Mouse (Mus musculus): ENCODE measurements around the gene Tnfsf9. TPM values are rescaled to one million over a fixed set of nuclear protein-coding genes. Genes with fewer than 3 reads are reported as not detected.
A peak's percentile ranks its signal among the peaks of the same experiment; 100 is the strongest.
"Not testable (repeated sequence)": the region's sequence is repeated elsewhere in the genome, so short reads cannot be mapped to it uniquely, and the experiment has no call there.

Gene Tnfsf9
- total RNA-seq, 2 experiments from 2014 or later: 0.30 to 0.48 TPM

GRCm38 (mm10) chr17:57095855-57096622 is 9.1 kb upstream of the Tnfsf9 start:
- peak; percentile 44 for DNase-seq

DNA sequence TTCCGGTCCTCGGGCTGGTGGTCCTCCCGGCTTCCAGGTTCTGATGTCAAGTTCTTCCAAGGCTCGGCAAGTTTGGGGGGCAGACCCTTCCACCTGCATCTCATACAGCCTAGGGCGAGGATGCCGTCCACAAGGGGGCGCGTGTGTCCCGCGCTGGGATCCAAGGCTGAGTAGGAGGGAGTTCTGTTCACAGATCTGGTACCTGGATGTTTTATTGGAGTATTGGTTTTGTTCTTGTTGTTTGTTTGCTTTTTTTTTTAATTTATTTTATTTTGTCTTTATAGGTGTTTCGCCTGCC is 8.6 kb upstream of the Tnfsf9 start:
- peak; percentile 92 for DNase-seq

DNA sequence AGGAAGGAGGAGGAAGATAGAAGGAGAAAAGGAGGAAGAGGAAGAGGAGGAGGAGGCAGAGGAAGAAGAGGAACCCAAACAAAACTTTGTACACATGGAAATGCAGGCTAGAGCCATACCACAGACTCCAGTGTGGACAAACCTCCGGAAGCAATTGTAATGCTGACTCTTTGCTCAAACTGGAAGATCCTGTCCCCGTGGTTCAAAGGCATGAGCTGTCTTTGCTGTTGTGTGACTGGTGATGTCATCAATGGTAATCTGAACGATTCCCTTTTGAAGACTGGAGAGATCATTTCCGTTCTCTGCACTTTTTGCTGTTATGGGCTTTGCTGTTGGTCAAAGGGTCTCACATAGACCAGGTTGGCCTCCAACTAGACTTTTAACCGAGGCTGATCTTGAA is 6.8 kb upstream of the Tnfsf9 start:
- no peak for DNase-seq

GRCm38 (mm10) chr17:57099629-57100325 is 5.3 kb upstream of the Tnfsf9 start:
- peak; percentile 28 for DNase-seq

GRCm38 (mm10) chr17:57102276-57102675 is 2.8 kb upstream of the Tnfsf9 start:
- DNase-seq: no peak

DNA sequence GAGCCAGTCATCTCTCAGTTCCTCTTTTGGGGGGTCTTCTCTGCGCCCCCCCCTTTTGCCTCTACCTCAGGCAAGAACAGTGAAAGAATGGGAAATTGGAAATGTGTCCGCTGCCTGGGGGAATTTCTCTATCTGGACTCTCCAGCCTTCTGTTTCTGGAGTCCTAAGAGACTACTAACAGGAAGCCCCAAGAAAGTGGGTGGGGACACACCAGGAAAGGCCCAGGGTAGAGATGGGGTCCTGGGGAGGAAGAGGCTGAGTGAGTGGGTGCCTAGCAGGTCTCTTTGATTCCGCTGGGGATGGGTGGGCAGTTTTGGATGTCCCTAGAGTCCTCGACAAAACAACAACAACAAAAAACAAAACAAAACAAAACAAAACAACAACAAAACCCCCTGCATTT is 629 bp upstream of the Tnfsf9 start:
- no peak for DNase-seq

DNA sequence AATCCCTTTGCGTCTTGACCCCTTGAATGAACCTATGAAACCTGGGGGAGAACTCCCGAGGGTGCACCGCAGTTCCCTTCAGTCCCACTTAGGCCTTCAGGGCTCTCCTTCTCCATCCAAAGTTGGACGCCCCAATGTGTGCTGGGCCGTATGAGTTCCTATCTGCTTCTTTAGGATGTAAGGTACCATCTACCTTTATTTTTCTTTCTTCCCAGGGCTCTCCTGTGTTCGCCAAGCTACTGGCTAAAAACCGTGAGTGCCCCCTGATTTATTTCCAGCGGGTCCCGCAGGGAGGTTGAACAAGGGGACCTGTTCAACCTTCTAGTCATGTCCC is 877 bp downstream of the Tnfsf9 start:
- DNase-seq: no peak

- DNase-seq: no peak
Measured at GRCm38 (mm10) chr17:57107064-57107463, 1.9 kb downstream of the Tnfsf9 start.

GRCm38 (mm10) chr17:57108040-57108665 is 3.0 kb downstream of the Tnfsf9 start:
- DNase-seq: no peak

DNA sequence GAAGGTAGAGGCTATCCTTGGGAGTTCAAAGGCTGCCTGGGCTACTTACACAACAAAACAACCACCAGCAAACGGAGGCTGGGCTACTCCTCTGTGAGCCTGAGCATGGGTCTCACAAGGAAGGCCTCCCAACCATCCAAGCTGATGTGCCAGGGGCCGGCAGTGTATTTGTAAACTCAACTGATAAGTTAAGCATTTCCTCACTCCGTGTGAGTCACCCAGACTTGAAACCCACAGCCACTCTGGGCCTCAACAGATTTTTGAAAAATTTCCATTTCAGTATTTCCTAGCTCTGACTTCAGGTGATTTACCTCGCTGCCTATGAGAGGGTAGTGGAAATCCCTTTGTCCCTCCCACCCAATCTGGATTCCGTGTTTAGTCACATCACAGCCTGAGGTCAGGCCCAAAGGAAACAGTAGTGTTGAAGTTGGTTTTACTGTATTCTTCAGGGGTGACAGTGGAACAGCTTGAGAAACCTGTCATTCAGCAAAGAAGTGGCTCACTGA is 3.6 kb downstream of the Tnfsf9 start:
- DNase-seq: no peak

DNA sequence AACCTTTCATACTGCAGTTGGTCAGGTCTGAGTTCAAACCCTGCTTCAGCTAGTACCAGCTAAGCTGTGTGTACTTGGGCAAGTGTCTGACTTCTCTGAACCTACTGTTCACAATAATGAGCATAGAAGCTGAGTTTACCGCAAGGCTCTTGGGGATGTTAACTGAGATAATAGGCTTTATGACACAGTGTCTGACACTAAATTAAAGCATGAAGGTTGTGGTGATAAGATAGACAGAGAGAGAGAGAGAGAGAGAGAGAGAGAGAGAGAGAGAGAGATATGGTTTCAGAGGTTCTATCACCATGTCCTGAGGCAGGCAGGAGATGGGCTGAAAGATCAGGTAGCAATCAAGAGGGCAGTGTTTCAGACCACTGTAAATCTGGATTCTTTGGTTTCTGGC is 4.9 kb downstream of the Tnfsf9 start:
- no peak for DNase-seq

- DNase-seq: no peak
Measured at GRCm38 (mm10) chr17:57112768-57113474, 7.8 kb downstream of the Tnfsf9 start.

GRCm38 (mm10) chr17:57116801-57117200 is 11.7 kb downstream of the Tnfsf9 start:
- no peak for DNase-seq

DNA sequence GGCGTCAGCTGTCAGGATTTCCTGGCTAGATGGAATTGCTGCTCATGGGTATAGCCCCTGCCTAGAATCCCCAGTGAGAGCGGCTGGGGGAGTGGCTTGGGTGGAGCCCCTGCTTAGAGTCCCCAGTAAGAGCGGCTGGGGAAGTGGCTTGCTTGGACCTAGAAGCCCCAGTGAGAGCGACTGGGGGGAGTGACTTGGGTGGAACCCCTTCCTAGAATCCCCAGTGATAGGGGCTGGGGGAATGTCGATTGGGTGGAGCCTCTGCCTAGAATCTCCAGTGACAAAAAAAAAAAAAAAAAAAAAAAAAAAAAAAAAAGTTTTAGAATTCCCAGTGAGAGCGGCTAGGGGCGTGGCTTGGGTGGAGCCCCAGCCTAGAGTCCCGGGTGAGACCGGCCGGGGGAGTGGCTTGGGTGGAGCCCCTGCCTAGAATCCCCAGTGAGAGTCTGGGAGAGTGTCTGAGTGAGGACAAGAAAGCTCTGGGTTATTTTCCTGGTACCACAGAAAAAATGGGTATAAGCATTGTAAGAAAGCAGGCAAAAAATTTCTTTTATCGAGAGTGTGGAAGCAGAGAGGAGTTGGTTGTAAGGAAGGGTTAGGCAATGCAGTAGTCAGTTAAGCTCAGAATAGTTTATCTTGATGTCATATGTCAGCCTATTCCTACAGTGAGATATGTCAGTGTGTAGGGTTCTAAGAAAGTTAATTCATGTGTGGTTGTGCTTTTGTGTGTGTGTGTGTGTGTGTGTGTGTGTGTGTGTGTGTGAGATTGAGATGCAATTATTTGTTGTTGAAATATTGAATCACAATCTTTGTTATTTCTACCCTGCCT is 13.6 kb downstream of the Tnfsf9 start:
- peak; percentile 65 for DNase-seq

GRCm38 (mm10) chr17:57121856-57122255 is 16.7 kb downstream of the Tnfsf9 start:
- no peak for DNase-seq

DNA sequence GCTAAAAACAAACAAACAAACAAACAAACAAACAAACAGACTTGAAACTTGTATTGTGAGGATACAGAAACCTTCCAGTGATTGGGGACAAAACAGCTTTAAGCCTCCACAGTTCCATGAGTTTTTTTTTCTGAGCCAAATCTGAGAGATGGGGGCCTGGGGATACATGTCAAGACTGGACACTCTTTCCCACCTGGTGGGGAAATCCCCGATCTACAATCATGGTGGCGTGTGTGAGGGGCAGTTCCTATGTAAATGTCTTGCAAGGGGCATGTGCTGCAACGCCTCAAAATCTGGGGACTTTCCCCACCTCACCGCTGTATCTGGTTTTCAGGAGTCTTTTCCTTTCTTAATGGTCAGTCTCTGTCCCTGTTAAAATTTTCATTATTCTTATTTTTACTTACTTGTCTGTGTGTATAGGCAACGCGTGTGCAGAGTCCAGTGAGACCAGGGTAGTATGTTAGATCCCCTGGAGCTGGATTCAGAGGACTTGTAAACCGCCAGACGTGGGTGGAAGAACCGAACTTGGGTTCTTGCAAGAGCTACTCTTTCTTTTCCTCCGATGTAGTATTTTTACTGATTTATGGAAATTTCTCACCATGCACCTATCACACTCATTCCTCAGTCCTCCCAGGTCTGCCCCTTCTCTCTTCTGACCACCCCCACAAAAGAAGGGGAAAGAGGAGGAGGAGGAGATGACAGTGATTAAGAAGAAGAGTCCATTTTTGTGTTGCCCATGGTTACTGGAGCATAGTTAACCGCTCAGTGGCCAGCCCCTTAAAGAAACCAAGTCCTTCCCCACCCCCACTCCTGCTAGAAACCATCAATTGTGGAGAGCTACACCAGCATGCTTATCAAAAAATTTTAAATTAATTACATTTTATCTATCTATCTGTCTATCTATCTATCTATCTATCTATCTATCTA is 18.3 kb downstream of the Tnfsf9 start:
- DNase-seq: no peak

- no peak for DNase-seq
Measured at GRCm38 (mm10) chr17:57124792-57125191, 19.7 kb downstream of the Tnfsf9 start.

- no peak for DNase-seq
Measured at GRCm38 (mm10) chr17:57125853-57126622, 20.9 kb downstream of the Tnfsf9 start.

DNA sequence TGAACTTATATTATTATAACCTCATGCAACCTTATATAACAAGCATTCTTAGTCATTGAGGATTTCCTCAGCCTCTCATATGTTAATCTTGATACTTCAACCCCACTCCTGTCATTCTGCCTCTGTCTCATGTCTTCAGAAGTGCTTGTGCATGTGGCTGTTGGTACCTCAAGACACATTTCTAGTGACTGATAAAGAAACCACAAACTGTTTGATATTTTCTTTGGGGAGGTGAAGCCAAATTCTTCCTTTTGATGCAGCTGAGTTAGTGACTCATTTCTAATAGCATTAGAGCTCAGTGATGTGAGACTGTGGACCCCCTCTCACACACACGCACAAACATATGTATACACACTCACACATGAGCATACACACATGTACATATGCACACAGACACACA is 26.7 kb downstream of the Tnfsf9 start:
- no peak for DNase-seq

DNA sequence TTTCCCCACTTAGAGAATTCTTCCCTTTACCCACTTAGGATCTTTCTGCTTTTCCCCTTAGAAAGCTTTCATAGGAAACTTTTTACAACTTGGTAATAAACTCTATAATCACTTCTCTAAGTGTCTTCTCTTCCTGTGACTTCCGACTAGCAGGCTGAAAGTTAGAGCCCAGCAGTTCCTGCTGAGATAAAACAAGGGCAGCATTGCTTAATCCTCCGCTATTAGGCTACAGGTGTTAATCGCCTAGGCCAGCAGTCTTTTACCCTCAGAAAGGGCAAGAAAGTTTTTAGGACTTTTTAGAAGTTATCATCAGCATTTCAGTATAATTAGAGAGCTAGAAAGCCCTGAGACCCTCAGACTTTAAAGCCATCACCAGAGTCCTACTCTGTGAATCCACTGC is 28.9 kb downstream of the Tnfsf9 start:
- DNase-seq: not testable (repeated sequence)

Data from adrenal gland, postnatal 10 days (tissue).